Mouse (Mus musculus): ENCODE measurements around the gene Naa15.

DNA sequence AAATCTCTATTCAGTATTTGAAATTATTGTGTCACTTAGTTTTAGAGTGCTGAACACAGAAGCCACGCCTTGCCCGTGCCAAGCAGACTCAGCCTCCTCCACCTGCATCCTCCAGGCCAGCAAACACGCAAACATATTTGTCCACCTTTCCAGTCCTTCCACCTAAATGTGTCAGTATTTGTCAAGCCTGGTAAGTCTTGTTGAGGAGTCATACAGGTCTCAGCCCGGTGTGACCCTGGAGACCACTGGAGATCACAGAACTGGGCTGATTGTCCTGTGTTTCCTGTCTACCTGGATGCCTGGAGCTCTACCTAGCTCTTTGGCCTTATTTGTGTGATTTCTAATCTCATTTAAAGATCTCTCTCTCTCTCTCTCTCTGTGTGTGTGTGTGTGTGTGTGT is 84.9 kb downstream of the Naa15 start:
- no peak for TF ChIP-seq CTCF (IDR thresholded peaks at IDR 0.05; ENCODE audit: low read depth)
- TF ChIP-seq EP300 (IDR thresholded peaks at IDR 0.05; ENCODE audit: low read depth): no peak

Measured in heart, postnatal 0 days (tissue).